Mouse (Mus musculus) embryonic facial prominence, embryonic 12.5 days (tissue): ENCODE measurements at regions not wholly inside any gene's neighbourhood (a gene's known extent, or its start where the extent isn't known, plus 50 kb on each side); places are given as distances from the start of the nearest gene placed in this dataset.

ENCODE experiments used
- ATAC-seq: fragments of 200-750 bp; cut with Nextera tagmentation; 2 replicates; pipeline ENCODE4 v1.8.0; 2017; ENCODE audit not compliant: insufficient number of reproducible peaks, insufficient read depth, low FRiP score, low TSS enrichment
- H3K27ac ChIP-seq: fragments of 300-500 bp; sonication (generic); 2 replicates; pipeline ENCODE4 v1.5.1; 2016; ENCODE audit warnings: mild to moderate bottlenecking
- H3K27me3 ChIP-seq: fragments of 300-500 bp; sonication (generic); 2 replicates; pipeline ENCODE4 v1.6.1; 2016; ENCODE audit warnings: mild to moderate bottlenecking, moderate library complexity
- H3K36me3 ChIP-seq: fragments of 300-500 bp; sonication (generic); 2 replicates; pipeline ENCODE4 v1.6.1; 2016; ENCODE audit warnings: mild to moderate bottlenecking
- H3K4me1 ChIP-seq: fragments of 300-500 bp; sonication (generic); 2 replicates; pipeline ENCODE4 v1.6.1; 2016
- H3K4me2 ChIP-seq: fragments of 300-500 bp; sonication (generic); replicated peaks from 2 replicates; pipeline ENCODE4 v1.6.1; 2016; ENCODE audit warnings: mild to moderate bottlenecking, moderate library complexity
- H3K4me3 ChIP-seq: fragments of 300-500 bp; sonication (generic); 2 replicates; pipeline ENCODE4 v1.5.1; 2016; ENCODE audit warnings: mild to moderate bottlenecking
- H3K9ac ChIP-seq: fragments of 300-500 bp; sonication (generic); 2 replicates; pipeline ENCODE4 v1.6.1; 2016; ENCODE audit warnings: mild to moderate bottlenecking, moderate library complexity
- H3K9me3 ChIP-seq: fragments of 300-500 bp; sonication (generic); 2 replicates; pipeline ENCODE4 v1.6.1; 2016; ENCODE audit warnings: mild to moderate bottlenecking, moderate library complexity
- WGBS: fragments of 180-500 bp; shearing (Covaris S2); methylation state at CpG from one replicate; pipeline ENCODE4 v1.1.7; 2016; 5-methylcytosine and 5-hydroxymethylcytosine counted together

- 57% methylated on average over 14 of the region's 14 CpGs for WGBS
- H3K36me3 ChIP-seq: no peaks in the 10 kb centered on the region
- no peak overlapping the region for H3K4me2 ChIP-seq
- ATAC-seq: no peak
- 0 out of 2 replicates have a peak, but pooled peaks cover 5% of the 10 kb centered on the region for H3K4me1 ChIP-seq
- H3K9me3 ChIP-seq: no peaks in the 10 kb centered on the region
- no peak overlapping the region for H3K27ac ChIP-seq
- no peaks in the 10 kb centered on the region for H3K27me3 ChIP-seq
- no peak overlapping the region for H3K4me3 ChIP-seq
- H3K9ac ChIP-seq: no peak overlapping the region
These were observed 181.7 kb upstream of the Arrdc4 start for GRCm38 (mm10) chr7:68930627-68931334.

GRCm38 (mm10) chr7:68929669-68930068 lies 180.6 kb upstream of the Arrdc4 start:
- H3K27me3 ChIP-seq: no peaks in the 10 kb centered on the region
- H3K4me1 ChIP-seq: 0 out of 2 replicates have a peak, but pooled peaks cover 5% of the 10 kb centered on the region
- H3K9me3 ChIP-seq: no peaks in the 10 kb centered on the region
- H3K9ac ChIP-seq: no peak overlapping the region
- H3K4me2 ChIP-seq: no peak overlapping the region
- H3K36me3 ChIP-seq: no peaks in the 10 kb centered on the region
- no peak overlapping the region for H3K4me3 ChIP-seq
- 90% methylated on average over 4 of the region's 4 CpGs for WGBS
- no peak for ATAC-seq
- H3K27ac ChIP-seq: no peak overlapping the region

- Histone ChIP-seq H3K4me2 (no peak overlapping the region), H3K9ac (no peak overlapping the region), H3K4me1 (0 out of 2 replicates have a peak, but pooled peaks cover 5% of the 10 kb centered on the region), H3K36me3 (no peaks in the 10 kb centered on the region), H3K4me3 (no peak overlapping the region), H3K9me3 (no peaks in the 10 kb centered on the region), H3K27ac (no peak overlapping the region), H3K27me3 (no peaks in the 10 kb centered on the region)
- ATAC-seq: no peak
- WGBS: 69% methylated on average over 4 of the region's 4 CpGs
These were observed 176.6 kb upstream of the Arrdc4 start for GRCm38 (mm10) chr7:68925640-68926039.

GRCm38 (mm10) chr7:68918632-68919435 lies 169.8 kb upstream of the Arrdc4 start:
- no peaks in the 10 kb centered on the region for H3K36me3 ChIP-seq
- H3K4me1 ChIP-seq: peaks cover 9% of the 10 kb centered on the region; the same call in 1 of the 2 replicates
- no peak for ATAC-seq
- H3K4me3 ChIP-seq: no peak overlapping the region
- no peaks in the 10 kb centered on the region for H3K9me3 ChIP-seq
- no peak overlapping the region for H3K27ac ChIP-seq
- H3K27me3 ChIP-seq: no peaks in the 10 kb centered on the region
- no peak overlapping the region for H3K4me2 ChIP-seq
- H3K9ac ChIP-seq: no peak overlapping the region
- 31% methylated on average over 9 of the region's 9 CpGs for WGBS

- Histone ChIP-seq H3K9me3 (no peaks in the 10 kb centered on the region), H3K4me2 (peak overlapping the region; percentile 32; the same call in 1 of the 2 replicates), H3K36me3 (no peaks in the 10 kb centered on the region), H3K4me1 (peaks cover 9% of the 10 kb centered on the region; the same call in 1 of the 2 replicates), H3K4me3 (no peak overlapping the region), H3K27me3 (no peaks in the 10 kb centered on the region), H3K9ac (no peak overlapping the region), H3K27ac (no peak overlapping the region)
- ATAC-seq: no peak
- WGBS: 4% methylated on average over 2 of the region's 2 CpGs
These were observed 168.8 kb upstream of the Arrdc4 start for GRCm38 (mm10) chr7:68917876-68918200.

- no peaks in the 10 kb centered on the region for H3K27me3 ChIP-seq
- no peak overlapping the region for H3K4me3 ChIP-seq
- H3K4me2 ChIP-seq: peak overlapping the region; percentile 32
- H3K4me1 ChIP-seq: peaks cover 9% of the 10 kb centered on the region; the same call in 1 of the 2 replicates
- 13% methylated on average over 21 of the region's 21 CpGs for WGBS
- no peak for ATAC-seq
- no peaks in the 10 kb centered on the region for H3K36me3 ChIP-seq
- H3K9ac ChIP-seq: no peak overlapping the region
- H3K27ac ChIP-seq: no peak overlapping the region
- no peaks in the 10 kb centered on the region for H3K9me3 ChIP-seq
These were observed 168.3 kb upstream of the Arrdc4 start for GRCm38 (mm10) chr7:68917137-68917875.

GRCm38 (mm10) chr7:68915976-68916375 lies 166.9 kb upstream of the Arrdc4 start:
- H3K27ac ChIP-seq: no peak overlapping the region
- WGBS: 75% methylated on average over 9 of the region's 9 CpGs
- no peaks in the 10 kb centered on the region for H3K9me3 ChIP-seq
- H3K9ac ChIP-seq: no peak overlapping the region
- H3K4me3 ChIP-seq: no peak overlapping the region
- peaks cover 9% of the 10 kb centered on the region; the same call in 1 of the 2 replicates for H3K4me1 ChIP-seq
- H3K27me3 ChIP-seq: no peaks in the 10 kb centered on the region
- no peaks in the 10 kb centered on the region for H3K36me3 ChIP-seq
- no peak overlapping the region for H3K4me2 ChIP-seq
- ATAC-seq: no peak

GRCm38 (mm10) chr7:68914344-68914743 lies 165.3 kb upstream of the Arrdc4 start:
- Histone ChIP-seq H3K27me3 (no peaks in the 10 kb centered on the region), H3K36me3 (no peaks in the 10 kb centered on the region), H3K4me3 (no peak overlapping the region), H3K9ac (no peak overlapping the region), H3K27ac (no peak overlapping the region), H3K4me2 (no peak overlapping the region), H3K4me1 (peaks cover 9% of the 10 kb centered on the region; the same call in 1 of the 2 replicates), H3K9me3 (no peaks in the 10 kb centered on the region)
- no peak for ATAC-seq
- 82% methylated on average over 4 of the region's 4 CpGs for WGBS

GRCm38 (mm10) chr7:68911989-68912655 lies 163.1 kb upstream of the Arrdc4 start:
- Histone ChIP-seq H3K9me3 (no peaks in the 10 kb centered on the region), H3K9ac (no peak overlapping the region), H3K27ac (no peak overlapping the region), H3K4me1 (no peaks in the 10 kb centered on the region), H3K4me3 (no peak overlapping the region), H3K27me3 (no peaks in the 10 kb centered on the region), H3K4me2 (no peak overlapping the region), H3K36me3 (no peaks in the 10 kb centered on the region)
- 74% methylated on average over 6 of the region's 6 CpGs for WGBS
- ATAC-seq: no peak

- H3K9ac ChIP-seq: no peak overlapping the region
- 90% methylated on average over 3 of the region's 3 CpGs for WGBS
- H3K4me2 ChIP-seq: no peak overlapping the region
- ATAC-seq: no peak
- H3K27me3 ChIP-seq: no peaks in the 10 kb centered on the region
- H3K4me3 ChIP-seq: no peak overlapping the region
- H3K4me1 ChIP-seq: no peaks in the 10 kb centered on the region
- H3K9me3 ChIP-seq: no peaks in the 10 kb centered on the region
- no peak overlapping the region for H3K27ac ChIP-seq
- no peaks in the 10 kb centered on the region for H3K36me3 ChIP-seq
These were observed 162.5 kb upstream of the Arrdc4 start for GRCm38 (mm10) chr7:68911562-68911961.

- Histone ChIP-seq H3K9ac (no peak overlapping the region), H3K9me3 (no peaks in the 10 kb centered on the region), H3K27ac (no peak overlapping the region), H3K4me3 (no peak overlapping the region), H3K36me3 (no peaks in the 10 kb centered on the region), H3K27me3 (no peaks in the 10 kb centered on the region), H3K4me2 (no peak overlapping the region), H3K4me1 (no peaks in the 10 kb centered on the region)
- ATAC-seq: no peak
- 90% methylated on average over 1 of the region's 1 CpGs for WGBS
These were observed 160.7 kb upstream of the Arrdc4 start for GRCm38 (mm10) chr7:68909694-68910093.
